ENCODE assay signal across 25 mouse cellular contexts in the genomic region with DNA sequence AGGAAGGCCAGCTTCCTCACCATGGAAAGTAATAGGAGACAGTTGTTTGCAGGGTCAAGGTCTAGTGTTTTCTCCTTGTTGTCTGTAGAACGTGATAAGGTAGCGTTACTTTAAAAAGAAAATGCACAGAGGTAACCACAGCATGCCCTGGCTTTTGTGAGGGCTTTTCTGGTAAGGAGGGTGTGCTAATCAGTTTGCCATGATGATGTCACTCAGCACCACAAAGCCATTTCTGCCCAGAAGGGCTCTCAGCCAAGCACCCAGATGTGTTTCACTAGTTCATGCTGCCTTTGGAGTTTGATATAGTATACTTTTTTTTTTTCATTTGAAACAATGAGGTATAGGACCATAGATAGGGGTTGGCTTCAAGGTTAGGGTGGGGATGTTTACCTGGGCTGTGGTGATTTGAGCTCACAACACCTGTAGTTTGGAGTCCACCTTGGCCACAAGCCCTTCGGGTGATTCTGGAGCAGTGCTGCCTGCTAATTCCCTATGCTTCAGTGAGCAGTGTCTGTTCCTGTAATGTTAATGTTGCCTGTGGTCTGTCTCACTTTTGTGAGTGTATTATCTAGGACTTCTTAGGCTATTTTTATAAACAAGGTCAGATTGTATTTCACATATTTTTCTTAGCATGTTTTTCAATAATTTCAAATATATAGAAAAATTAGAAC.
DNase-seq lines count a peak whose midpoint lies in the region; ATAC-seq and TF ChIP-seq lines count a peak whose summit lies in the region.
"Had no signal": no experiment of that assay in that cellular context is flagged by ENCODE, and none has a peak within 500 bp of the region (broad histone marks: within the 10 kb centered on the region; RNA-seq: fewer than 3 reads in every experiment).

No protein-coding gene starts in this region.

- H3K4me2 ChIP-seq in liver, embryonic 16.5 days (ENCODE audit: low read depth, low read length) = no peak overlapping the region
- H3K4me2 ChIP-seq in liver, embryonic 12.5 days = no peak overlapping the region
- H3K4me2 ChIP-seq in stomach, postnatal 0 days (replicated peaks; ENCODE audit: low read depth) = no peak overlapping the region
- H3K4me2 ChIP-seq: forebrain, embryonic 13.5 days; hindbrain, embryonic 15.5 days; midbrain, embryonic 15.5 days; neural tube, embryonic 12.5 days; stomach, embryonic 15.5 days had no signal

- no peak for TF ChIP-seq POLR2A in brain, embryonic 14.5 days (IDR thresholded peaks at IDR 0.05; ENCODE audit: borderline replicate concordance, extremely low read depth, insufficient read depth, insufficient read length, poor library complexity, severe bottlenecking)

- no peak overlapping the region for H3K4me3 ChIP-seq in liver, embryonic 16.5 days (ENCODE audit: low read depth, low read length)
- H3K4me3 ChIP-seq in liver, embryonic 12.5 days = no peak overlapping the region
- H3K4me3 ChIP-seq in stomach, postnatal 0 days (ENCODE audit: low read depth, low read length) = no peak overlapping the region
- H3K4me3 ChIP-seq: forebrain, embryonic 13.5 days; gastrocnemius, adult 2 months; heart, embryonic 10.5 days; hindbrain, embryonic 15.5 days; layer of hippocampus, adult 2 months; midbrain, embryonic 15.5 days; neural tube, embryonic 12.5 days; stomach, embryonic 15.5 days had no signal

- TF ChIP-seq CTCF in brain, embryonic 14.5 days (IDR thresholded peaks at IDR 0.05; ENCODE audit: borderline replicate concordance, extremely low read depth, insufficient read depth, insufficient read length) = no peak
- TF ChIP-seq CTCF in stomach, postnatal 0 days (IDR thresholded peaks at IDR 0.05; ENCODE audit: low read depth) = no peak

- 38% methylated on average over 3 of the region's 3 CpGs for WGBS in liver, embryonic 16.5 days (ENCODE audit: insufficient replicate concordance)
- 57% methylated on average over 3 of the region's 3 CpGs for WGBS in liver, embryonic 12.5 days (ENCODE audit: insufficient replicate concordance)
- 59% methylated on average over 3 of the region's 3 CpGs for WGBS in stomach, postnatal 0 days

- H3K9me3 ChIP-seq in liver, embryonic 16.5 days (replicated peaks; ENCODE audit: control insufficient read depth, low read length) = no peaks in the 10 kb centered on the region
- no peaks in the 10 kb centered on the region for H3K9me3 ChIP-seq in liver, embryonic 12.5 days (replicated peaks)
- H3K9me3 ChIP-seq in stomach, postnatal 0 days (ENCODE audit: control insufficient read depth, low read length) = no peaks in the 10 kb centered on the region
- H3K9me3 ChIP-seq: forebrain, embryonic 13.5 days; heart, embryonic 10.5 days; hindbrain, embryonic 15.5 days; midbrain, embryonic 15.5 days; neural tube, embryonic 12.5 days; stomach, embryonic 15.5 days had no signal

- H3K27me3 ChIP-seq in liver, embryonic 16.5 days (ENCODE audit: control insufficient read depth, insufficient read depth, low read depth, low read length) = no peaks in the 10 kb centered on the region
- no peaks in the 10 kb centered on the region for H3K27me3 ChIP-seq in liver, embryonic 12.5 days (replicated peaks)
- no peaks in the 10 kb centered on the region for H3K27me3 ChIP-seq in stomach, postnatal 0 days (ENCODE audit: control insufficient read depth, insufficient read depth, low read length)
- H3K27me3 ChIP-seq: forebrain, embryonic 13.5 days; hindbrain, embryonic 15.5 days; midbrain, embryonic 15.5 days; neural tube, embryonic 12.5 days; stomach, embryonic 15.5 days had no signal

- ATAC-seq in liver, embryonic 16.5 days (ENCODE audit: low read depth) = peak; percentile 32; the same call in 1 of the 2 replicates
- ATAC-seq in liver, embryonic 12.5 days = no peak
- ATAC-seq in stomach, postnatal 0 days (ENCODE audit: low FRiP score, low TSS enrichment) = peak; percentile 53; the same call in 1 of the 2 replicates
- ATAC-seq: activated CD4-positive, CD25-positive, alpha-beta regulatory T cell, adult 4 months; forebrain, embryonic 13.5 days; midbrain, embryonic 15.5 days had no signal

- H3K4me1 ChIP-seq in liver, embryonic 16.5 days (ENCODE audit: control insufficient read depth, low read depth, low read length) = no peaks in the 10 kb centered on the region
- H3K4me1 ChIP-seq in liver, embryonic 12.5 days = no peaks in the 10 kb centered on the region
- no peaks in the 10 kb centered on the region for H3K4me1 ChIP-seq in stomach, postnatal 0 days (replicated peaks; ENCODE audit: control insufficient read depth, insufficient read depth)
- H3K4me1 ChIP-seq: heart, embryonic 10.5 days; midbrain, embryonic 15.5 days; stomach, embryonic 15.5 days had no signal

- no peaks in the 10 kb centered on the region for H3K36me3 ChIP-seq in liver, embryonic 16.5 days (ENCODE audit: control insufficient read depth, insufficient read depth)
- H3K36me3 ChIP-seq in liver, embryonic 12.5 days = no peaks in the 10 kb centered on the region
- no peaks in the 10 kb centered on the region for H3K36me3 ChIP-seq in stomach, postnatal 0 days (ENCODE audit: control insufficient read depth, insufficient read depth, low read length)
- H3K36me3 ChIP-seq: heart, embryonic 10.5 days; hindbrain, embryonic 15.5 days; midbrain, embryonic 15.5 days; neural tube, embryonic 12.5 days; stomach, embryonic 15.5 days had no signal

- no peak overlapping the region for H3K27ac ChIP-seq in liver, embryonic 16.5 days (ENCODE audit: low read length)
- no peak overlapping the region for H3K27ac ChIP-seq in liver, embryonic 12.5 days
- no peak overlapping the region for H3K27ac ChIP-seq in stomach, postnatal 0 days (replicated peaks)
- H3K27ac ChIP-seq: forebrain, embryonic 13.5 days; gastrocnemius, adult 2 months; heart, embryonic 10.5 days; hindbrain, embryonic 15.5 days; layer of hippocampus, adult 2 months; midbrain, embryonic 15.5 days; neural tube, embryonic 12.5 days; stomach, embryonic 15.5 days had no signal

- no peak for TF ChIP-seq EP300 in stomach, postnatal 0 days (optimal IDR thresholded peaks at IDR 0.05)

- DNase-seq in cerebellum, postnatal 10 days = peak; percentile 66 to 68
- DNase-seq in cerebellum, adult 9-11 months = no peak
- peak; percentile 47 for DNase-seq in brain, embryonic 14.5 days (ENCODE audit: low read depth)
- DNase-seq in stomach, postnatal 0 days (ENCODE audit: low spot score) = peak; percentile 16
- DNase-seq in kidney, postnatal 4 days = no peak
- DNase-seq in left cerebral cortex, postnatal 14 days (ENCODE audit: low spot score in 2 of 2) = no peak
- DNase-seq: adrenal gland, adult 8-10 months; gastrocnemius, adult 2 months; kidney, adult 2 months; kidney, postnatal 14 days; layer of hippocampus, postnatal 36 days; lung, adult 2 months; right cerebral cortex, postnatal 4 days; thymus, adult 18-20 months; thymus, postnatal 4 days had no signal

- intact Hi-C loops in left cerebral cortex, postnatal 14 days (cut with DNase I) = no loop called here

- H3K9ac ChIP-seq in liver, embryonic 16.5 days (ENCODE audit: low read depth, low read length) = no peak overlapping the region
- no peak overlapping the region for H3K9ac ChIP-seq in liver, embryonic 12.5 days
- H3K9ac ChIP-seq in stomach, postnatal 0 days (ENCODE audit: low read length) = no peak overlapping the region
- H3K9ac ChIP-seq: forebrain, embryonic 13.5 days; hindbrain, embryonic 15.5 days; midbrain, embryonic 15.5 days; neural tube, embryonic 12.5 days; stomach, embryonic 15.5 days had no signal

Comparison
In these comparisons a context has a peak if more than half of its experiments do, and no peak if none do; other contexts are left out.
1. DNase-seq: peak in cerebellum, postnatal 10 days (2 of 2), brain, embryonic 14.5 days (single experiment) and stomach, postnatal 0 days (single experiment); none in cerebellum, adult 9-11 months (single experiment), kidney, postnatal 4 days (0 of 2) and left cerebral cortex, postnatal 14 days (0 of 2).